Mouse (Mus musculus): Measurements from ENCODE around the gene Adrb1. TPM values are rescaled to one million over a fixed set of nuclear protein-coding genes. Genes with fewer than 3 reads are reported as not detected.
A peak's percentile ranks its signal among the peaks of the same experiment; 100 is the strongest.

The Adrb1 gene
- total RNA-seq (2021) = 10 to 100 TPM; 23.4 to 26.9 TPM

GRCm38 (mm10) chr19:56721387-56722211 lies at the start of gene Adrb1:
Gene Adrb1 (plus strand): TSS chr19:56722199.
- peak; percentile 80 to 90 for DNase-seq (ENCODE audit: extremely low spot score in 1 of 2, low spot score in 2 of 2)
- intact Hi-C loops (cut with DNase I) = loop anchor here (5.0 kb wide), 3 partner anchors 51 to 299 kb away; no protein-coding TSS in a partner anchor

- DNase-seq (ENCODE audit: extremely low spot score in 1 of 2, low spot score in 2 of 2) = no peak
- intact Hi-C loops (cut with DNase I) = no loop called here
These were observed 46.3 kb upstream of the Adrb1 start for GRCm38 (mm10) chr19:56675690-56676089.

- intact Hi-C loops (cut with DNase I) = no loop called here
- no peak for DNase-seq (ENCODE audit: extremely low spot score in 1 of 2, low spot score in 2 of 2)
These were observed 45.5 kb upstream of the Adrb1 start for GRCm38 (mm10) chr19:56676506-56676905.

GRCm38 (mm10) chr19:56677611-56678010 lies 44.4 kb upstream of the Adrb1 start:
- intact Hi-C loops (cut with DNase I) = no loop called here
- DNase-seq (ENCODE audit: extremely low spot score in 1 of 2, low spot score in 2 of 2) = no peak

GRCm38 (mm10) chr19:56678516-56678915 lies 43.5 kb upstream of the Adrb1 start:
- DNase-seq (ENCODE audit: extremely low spot score in 1 of 2, low spot score in 2 of 2) = no peak
- intact Hi-C loops (cut with DNase I) = no loop called here

- intact Hi-C loops (cut with DNase I) = no loop called here
- DNase-seq (ENCODE audit: extremely low spot score in 1 of 2, low spot score in 2 of 2) = no peak
These were observed 42.6 kb upstream of the Adrb1 start for GRCm38 (mm10) chr19:56679213-56679965.

- intact Hi-C loops (cut with DNase I) = no loop called here
- DNase-seq (ENCODE audit: extremely low spot score in 1 of 2, low spot score in 2 of 2) = no peak
These were observed 42.0 kb upstream of the Adrb1 start for GRCm38 (mm10) chr19:56679992-56680391.

- intact Hi-C loops (cut with DNase I) = no loop called here
- no peak for DNase-seq (ENCODE audit: extremely low spot score in 1 of 2, low spot score in 2 of 2)
These were observed 39.7 kb upstream of the Adrb1 start for GRCm38 (mm10) chr19:56682297-56682696.

GRCm38 (mm10) chr19:56682843-56683242 lies 39.2 kb upstream of the Adrb1 start:
- intact Hi-C loops (cut with DNase I) = no loop called here

GRCm38 (mm10) chr19:56685515-56685914 lies 36.5 kb upstream of the Adrb1 start:
- DNase-seq (ENCODE audit: extremely low spot score in 1 of 2, low spot score in 2 of 2) = no peak
- intact Hi-C loops (cut with DNase I) = no loop called here

More at GRCm38 (mm10) chr19:56682843-56683242, 39.2 kb upstream of the Adrb1 start:
- no peak for DNase-seq (ENCODE audit: extremely low spot score in 1 of 2, low spot score in 2 of 2)

- no peak for DNase-seq (ENCODE audit: extremely low spot score in 1 of 2, low spot score in 2 of 2)
These were observed 35.8 kb upstream of the Adrb1 start for GRCm38 (mm10) chr19:56686218-56686617.

GRCm38 (mm10) chr19:56687026-56687635 lies 34.9 kb upstream of the Adrb1 start:
- no peak for DNase-seq (ENCODE audit: extremely low spot score in 1 of 2, low spot score in 2 of 2)
- intact Hi-C loops (cut with DNase I) = no loop called here

More at GRCm38 (mm10) chr19:56686218-56686617, 35.8 kb upstream of the Adrb1 start:
- intact Hi-C loops (cut with DNase I) = no loop called here

- intact Hi-C loops (cut with DNase I) = no loop called here
- DNase-seq (ENCODE audit: extremely low spot score in 1 of 2, low spot score in 2 of 2) = no peak
These were observed 34.3 kb upstream of the Adrb1 start for GRCm38 (mm10) chr19:56687676-56688075.

GRCm38 (mm10) chr19:56688661-56689335 lies 33.2 kb upstream of the Adrb1 start:
- no peak for DNase-seq (ENCODE audit: extremely low spot score in 1 of 2, low spot score in 2 of 2)
- intact Hi-C loops (cut with DNase I) = no loop called here

GRCm38 (mm10) chr19:56689493-56689892 lies 32.5 kb upstream of the Adrb1 start:
- intact Hi-C loops (cut with DNase I) = no loop called here
- DNase-seq (ENCODE audit: extremely low spot score in 1 of 2, low spot score in 2 of 2) = no peak

- DNase-seq (ENCODE audit: extremely low spot score in 1 of 2, low spot score in 2 of 2) = no peak
- intact Hi-C loops (cut with DNase I) = no loop called here
These were observed 30.9 kb upstream of the Adrb1 start for GRCm38 (mm10) chr19:56691103-56691502.

GRCm38 (mm10) chr19:56692451-56692850 lies 29.5 kb upstream of the Adrb1 start:
- DNase-seq (ENCODE audit: extremely low spot score in 1 of 2, low spot score in 2 of 2) = no peak
- intact Hi-C loops (cut with DNase I) = no loop called here

GRCm38 (mm10) chr19:56697370-56698144 lies 24.4 kb upstream of the Adrb1 start:
- peak; percentile 36 to 57 for DNase-seq (ENCODE audit: extremely low spot score in 1 of 2, low spot score in 2 of 2)
- intact Hi-C loops (cut with DNase I) = no loop called here

Data from left cerebral cortex, postnatal 10 days (tissue).